Mouse (Mus musculus) neural tube, embryonic 13.5 days (tissue): ENCODE results near the gene Itpr1. TPM values are rescaled to one million over a fixed set of nuclear protein-coding genes. Genes with fewer than 3 reads are reported as not detected.

Experiments used
- ATAC-seq: fragments of 200-750 bp; cut with Nextera tagmentation; 2 replicates; pipeline ENCODE4 v1.8.0; 2017; ENCODE audit warnings: low read depth, mild to moderate bottlenecking, moderate TSS enrichment, moderate library complexity
- H3K27ac ChIP-seq: fragments of 300-500 bp; sonication (generic); replicated peaks from 2 replicates; pipeline ENCODE4 v1.5.1; 2015; ENCODE audit warnings: moderate library complexity, mild to moderate bottlenecking, inconsistent platforms
- H3K27me3 ChIP-seq: fragments of 300-500 bp; sonication (generic); 2 replicates; pipeline ENCODE4 v1.6.1; 2015; ENCODE audit warnings: mild to moderate bottlenecking, inconsistent platforms
- H3K36me3 ChIP-seq: fragments of 300-500 bp; sonication (generic); 2 replicates; pipeline ENCODE4 v1.6.1; 2015; ENCODE audit warnings: mild to moderate bottlenecking, inconsistent platforms
- H3K4me1 ChIP-seq: fragments of 300-500 bp; sonication (generic); replicated peaks from 2 replicates; pipeline ENCODE4 v1.6.1; 2015; ENCODE audit warnings: inconsistent platforms
- H3K4me2 ChIP-seq: fragments of 300-500 bp; sonication (generic); 2 replicates; pipeline ENCODE4 v1.6.1; 2015; ENCODE audit warnings: inconsistent platforms, mild to moderate bottlenecking, moderate library complexity
- H3K4me3 ChIP-seq: fragments of 300-500 bp; sonication (generic); 2 replicates; pipeline ENCODE4 v1.5.1; 2015; ENCODE audit warnings: mild to moderate bottlenecking, inconsistent platforms
- H3K9ac ChIP-seq: fragments of 300-500 bp; sonication (generic); 2 replicates; pipeline ENCODE4 v1.6.1; 2015; ENCODE audit warnings: moderate library complexity, mild to moderate bottlenecking, inconsistent platforms
- H3K9me3 ChIP-seq: fragments of 300-500 bp; sonication (generic); 2 replicates; pipeline ENCODE4 v1.6.1; 2016; ENCODE audit warnings: inconsistent platforms
- WGBS: fragments of 180-500 bp; shearing (Covaris S2); methylation state at CpG from one replicate; pipeline ENCODE4 v1.1.7; 2015; 5-methylcytosine and 5-hydroxymethylcytosine counted together
- polyA plus RNA-seq: library from polyadenylated mRNA; unstranded; fragments of >200 nt; fragmentation: Nextera tagmentation; extraction: Ambion mirVana; gene quantifications from 2 replicates; pipeline ENCODE4 v1.2.1, GENCODE M21; 2015

Itpr1 gene
- polyA plus RNA-seq, 1 experiment from 2014 or later, result 4.2 TPM

DNA sequence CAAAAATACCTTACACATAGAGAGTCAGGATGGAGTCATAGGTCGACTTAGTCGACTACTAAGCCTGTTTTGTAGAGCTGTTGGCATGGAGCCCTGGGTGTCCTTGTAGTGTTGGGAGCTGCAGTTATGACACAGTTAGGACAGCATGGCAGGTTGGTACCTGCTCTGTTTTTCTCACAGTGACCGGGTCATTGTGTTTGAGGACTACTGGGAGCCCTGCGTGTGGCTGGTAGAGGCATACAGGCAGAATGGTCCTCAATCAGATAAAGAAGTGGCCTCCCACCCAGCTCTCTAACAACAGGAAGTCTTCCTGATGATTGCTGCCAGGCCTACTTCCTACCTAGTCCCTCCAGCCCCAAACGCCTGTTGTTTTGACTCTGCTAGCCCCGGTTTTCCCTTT lies 20.2 kb downstream of the Itpr1 start:
- Histone ChIP-seq H3K27ac (no peak overlapping the region), H3K36me3 (no peaks in the 10 kb centered on the region), H3K4me3 (no peak overlapping the region), H3K4me1 (peaks cover 47% of the 10 kb centered on the region), H3K9ac (no peak overlapping the region), H3K9me3 (no peaks in the 10 kb centered on the region), H3K4me2 (no peak overlapping the region), H3K27me3 (no peaks in the 10 kb centered on the region)
- 0 out of 2 replicates have a peak, but pooled peaks have one; percentile 7 for ATAC-seq
- WGBS, result 46% methylated on average over 6 of the region's 6 CpGs

DNA sequence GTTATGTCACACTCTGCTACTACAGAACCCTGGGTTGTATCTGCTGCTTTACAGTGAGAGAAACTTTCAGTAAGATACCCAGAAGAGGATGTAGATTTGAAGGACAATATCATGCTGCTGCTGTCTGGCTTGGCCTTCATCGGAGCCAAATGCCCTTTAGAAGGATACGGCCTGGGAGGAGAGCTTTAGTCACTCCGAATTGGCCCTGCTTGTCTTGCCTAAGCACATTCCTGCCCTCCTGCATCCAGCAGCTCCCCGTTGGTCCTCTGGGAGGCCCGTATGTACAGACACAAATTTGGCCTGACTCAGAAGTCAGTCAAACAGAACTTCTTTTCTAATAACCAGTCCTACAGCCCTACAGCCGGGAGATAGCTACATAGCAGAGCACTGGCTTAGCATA lies 21.6 kb downstream of the Itpr1 start:
- no peak for ATAC-seq
- H3K4me2 ChIP-seq, result no peak overlapping the region
- no peak overlapping the region for H3K4me3 ChIP-seq
- H3K9me3 ChIP-seq, result no peaks in the 10 kb centered on the region
- no peak overlapping the region for H3K9ac ChIP-seq
- H3K4me1 ChIP-seq, result peaks cover 47% of the 10 kb centered on the region
- WGBS, result 76% methylated on average over 6 of the region's 6 CpGs
- no peaks in the 10 kb centered on the region for H3K36me3 ChIP-seq
- H3K27me3 ChIP-seq, result no peaks in the 10 kb centered on the region
- H3K27ac ChIP-seq, result no peak overlapping the region

DNA sequence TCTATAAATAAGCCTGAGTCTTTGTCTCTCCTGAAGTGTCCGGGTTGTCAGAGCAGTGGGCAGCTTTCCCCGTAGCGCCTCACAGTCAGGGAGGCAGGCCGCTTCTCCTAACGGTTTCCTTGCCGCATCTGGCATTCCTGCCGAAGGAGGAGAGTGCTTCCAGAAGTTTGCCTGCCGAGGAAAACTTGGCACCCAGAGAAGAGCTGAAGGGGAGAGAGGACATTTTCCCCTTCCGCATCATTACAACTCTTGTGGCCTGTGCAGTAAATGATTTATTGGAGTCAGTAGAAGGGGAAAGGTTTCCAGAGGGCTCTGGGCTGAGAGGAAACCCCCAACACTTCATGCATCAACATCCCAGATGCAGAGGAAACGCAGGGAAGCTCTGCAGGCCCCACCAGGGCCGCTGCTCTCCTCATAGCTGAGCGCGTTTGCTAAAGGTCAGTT lies 22.8 kb downstream of the Itpr1 start:
- H3K27me3 ChIP-seq, result no peaks in the 10 kb centered on the region
- no peaks in the 10 kb centered on the region for H3K9me3 ChIP-seq
- H3K36me3 ChIP-seq, result no peaks in the 10 kb centered on the region
- ATAC-seq, result no peak
- H3K4me3 ChIP-seq, result no peak overlapping the region
- peak overlapping the region; percentile 7; the same call in 1 of the 2 replicates for H3K27ac ChIP-seq
- H3K9ac ChIP-seq, result no peak overlapping the region
- 26% methylated on average over 13 of the region's 13 CpGs for WGBS
- 0 out of 2 replicates have a peak overlapping the region, but pooled peaks have one; percentile 1 for H3K4me2 ChIP-seq
- H3K4me1 ChIP-seq, result peaks cover 47% of the 10 kb centered on the region

DNA sequence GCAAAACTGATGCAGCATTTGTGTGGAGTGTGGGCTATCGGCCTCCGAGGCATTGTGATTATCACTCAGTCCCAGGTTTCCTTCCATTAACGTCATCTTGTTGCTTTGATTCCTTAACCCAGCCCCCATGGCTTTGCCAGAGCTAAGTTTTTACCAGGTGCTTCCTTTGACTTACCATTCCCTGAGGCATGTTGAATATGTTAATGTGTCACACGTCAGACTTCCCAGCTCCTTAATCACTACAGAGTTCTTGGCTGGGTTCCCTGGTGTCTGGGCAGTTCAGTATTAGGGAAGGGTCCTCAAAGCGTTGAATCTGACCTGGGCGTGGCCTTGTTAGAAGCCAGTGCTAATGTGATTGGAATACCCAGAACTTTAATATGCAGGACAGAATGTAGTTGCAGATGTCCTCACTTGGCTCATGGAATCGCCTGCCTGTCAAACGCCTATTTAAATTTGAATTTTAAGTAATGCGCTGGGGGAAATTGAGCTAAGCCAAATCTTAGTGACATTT lies 23.6 kb downstream of the Itpr1 start:
- no peaks in the 10 kb centered on the region for H3K27me3 ChIP-seq
- 50% methylated on average over 9 of the region's 9 CpGs for WGBS
- no peak overlapping the region for H3K4me2 ChIP-seq
- no peaks in the 10 kb centered on the region for H3K36me3 ChIP-seq
- H3K4me1 ChIP-seq, result peaks cover 44% of the 10 kb centered on the region
- H3K27ac ChIP-seq, result no peak overlapping the region
- no peak overlapping the region for H3K4me3 ChIP-seq
- H3K9ac ChIP-seq, result no peak overlapping the region
- no peaks in the 10 kb centered on the region for H3K9me3 ChIP-seq
- ATAC-seq, result no peak

DNA sequence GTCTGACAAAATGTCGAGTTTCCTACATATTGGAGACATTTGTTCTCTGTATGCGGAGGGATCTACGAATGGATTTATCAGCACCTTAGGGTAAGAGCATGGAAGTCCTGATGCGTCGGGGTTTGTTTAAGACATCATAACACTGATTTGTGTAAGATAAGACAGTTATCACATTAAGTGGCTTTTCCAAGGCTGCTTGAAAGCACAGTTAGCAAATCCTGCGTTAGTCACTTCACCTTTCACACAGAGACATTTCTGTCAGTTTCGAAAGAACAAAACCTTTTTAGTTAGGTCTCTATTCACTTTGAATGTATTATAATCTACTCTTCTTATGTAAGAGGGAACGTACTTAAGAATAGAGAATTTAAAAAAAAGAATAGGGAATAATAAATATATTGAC lies 24.1 kb downstream of the Itpr1 start:
- Histone ChIP-seq H3K9me3 (no peaks in the 10 kb centered on the region), H3K27me3 (no peaks in the 10 kb centered on the region), H3K9ac (no peak overlapping the region), H3K36me3 (no peaks in the 10 kb centered on the region), H3K4me1 (peaks cover 39% of the 10 kb centered on the region), H3K27ac (no peak overlapping the region), H3K4me3 (no peak overlapping the region), H3K4me2 (no peak overlapping the region)
- ATAC-seq, result no peak
- 88% methylated on average over 8 of the region's 8 CpGs for WGBS

DNA sequence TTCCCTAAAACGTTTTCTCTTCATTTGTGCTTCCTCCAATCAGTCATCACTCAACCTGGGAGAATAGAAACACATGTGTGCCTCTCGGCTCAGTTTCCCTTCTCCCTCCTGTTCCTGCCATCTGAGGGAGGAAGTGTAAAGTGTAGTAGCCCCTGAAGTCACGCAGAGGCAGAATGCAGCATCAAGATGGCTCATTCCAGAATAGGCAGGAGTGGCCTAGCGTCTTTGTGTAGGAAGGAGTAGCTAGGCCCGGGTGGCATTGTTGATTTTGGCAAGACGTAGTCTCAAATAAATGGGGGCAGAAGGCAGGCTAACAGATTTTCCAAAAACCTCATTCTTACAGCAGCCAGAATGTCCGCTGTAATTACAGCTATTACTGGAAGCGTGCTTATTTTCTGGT lies 24.7 kb downstream of the Itpr1 start:
- H3K27me3 ChIP-seq, result no peaks in the 10 kb centered on the region
- H3K9me3 ChIP-seq, result no peaks in the 10 kb centered on the region
- H3K4me3 ChIP-seq, result no peak overlapping the region
- H3K36me3 ChIP-seq, result no peaks in the 10 kb centered on the region
- 79% methylated on average over 8 of the region's 8 CpGs for WGBS
- no peak for ATAC-seq
- no peak overlapping the region for H3K27ac ChIP-seq
- no peak overlapping the region for H3K4me2 ChIP-seq
- H3K9ac ChIP-seq, result no peak overlapping the region
- peaks cover 33% of the 10 kb centered on the region for H3K4me1 ChIP-seq

DNA sequence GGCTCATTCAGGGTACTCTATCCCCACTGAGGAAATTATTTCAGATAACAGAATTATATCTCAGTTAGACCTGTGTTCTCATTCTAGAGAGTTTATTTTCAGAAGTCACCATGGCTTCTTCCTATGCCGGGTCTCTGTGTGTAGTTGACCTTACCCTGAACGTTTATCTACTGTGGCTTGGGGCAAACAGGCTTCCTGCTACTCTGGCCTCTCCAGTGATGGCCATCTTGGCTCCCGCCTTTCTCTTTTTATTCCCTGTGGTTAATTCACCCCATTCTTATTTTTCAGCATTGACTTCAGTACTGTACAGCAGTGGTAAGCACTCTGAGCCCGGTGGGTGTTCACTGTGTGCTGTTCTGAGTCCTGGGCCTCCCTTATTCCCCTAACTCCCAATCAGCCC lies 25.1 kb downstream of the Itpr1 start:
- no peak for ATAC-seq
- Histone ChIP-seq H3K27ac (no peak overlapping the region), H3K9ac (no peak overlapping the region), H3K9me3 (no peaks in the 10 kb centered on the region), H3K4me3 (no peak overlapping the region), H3K27me3 (no peaks in the 10 kb centered on the region), H3K4me2 (no peak overlapping the region), H3K36me3 (no peaks in the 10 kb centered on the region), H3K4me1 (peaks cover 31% of the 10 kb centered on the region)
- 86% methylated on average over 4 of the region's 4 CpGs for WGBS

DNA sequence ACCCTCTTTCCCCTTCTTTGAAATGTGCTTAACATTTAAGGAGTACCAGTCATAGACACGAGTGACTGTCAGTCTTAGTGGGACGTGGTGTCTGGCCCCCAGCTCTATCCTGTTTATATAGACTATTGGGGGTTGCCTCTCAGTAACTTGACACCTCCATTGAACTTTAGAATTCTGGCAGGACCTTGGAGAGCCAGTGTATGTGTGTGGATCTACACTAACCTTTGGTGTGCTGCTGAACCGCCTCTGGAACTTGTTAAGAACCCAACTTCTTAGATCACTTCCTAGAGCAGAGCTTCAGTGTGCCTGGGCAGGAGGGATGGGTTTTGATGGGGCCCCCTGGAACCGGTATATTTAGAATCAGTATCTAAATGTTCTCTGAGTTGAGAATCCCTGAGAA lies 26.2 kb downstream of the Itpr1 start:
- H3K4me1 ChIP-seq, result peaks cover 29% of the 10 kb centered on the region
- 63% methylated on average over 4 of the region's 4 CpGs for WGBS

DNA sequence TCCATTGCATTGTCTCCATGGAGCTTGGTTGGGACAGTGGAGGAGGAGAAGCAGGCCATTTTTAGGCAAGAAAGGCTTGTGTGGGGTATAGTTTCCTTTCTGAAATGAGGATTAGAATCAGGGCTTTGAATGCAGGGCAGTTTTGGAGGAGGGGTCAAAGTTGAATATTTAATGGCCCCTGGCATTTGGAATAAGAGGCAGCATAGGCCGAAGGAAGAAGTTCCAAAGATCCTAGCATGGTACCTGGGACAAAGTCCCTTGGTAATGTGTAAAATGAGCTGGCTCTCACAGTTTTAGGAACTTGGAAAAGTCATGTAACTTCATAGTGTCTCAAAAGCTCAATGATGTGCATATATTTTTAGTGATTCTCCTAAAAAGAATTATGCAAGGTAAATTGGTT lies 27.1 kb downstream of the Itpr1 start:
- Histone ChIP-seq H3K4me2 (no peak overlapping the region), H3K36me3 (no peaks in the 10 kb centered on the region), H3K9ac (no peak overlapping the region), H3K27me3 (no peaks in the 10 kb centered on the region), H3K4me1 (peaks cover 29% of the 10 kb centered on the region), H3K27ac (no peak overlapping the region), H3K4me3 (no peak overlapping the region), H3K9me3 (no peaks in the 10 kb centered on the region)
- 100% methylated on average over 1 of the region's 1 CpGs for WGBS
- ATAC-seq, result no peak

More for the DNA sequence above, 26.2 kb downstream of the Itpr1 start:
- H3K4me3 ChIP-seq, result no peak overlapping the region
- H3K9me3 ChIP-seq, result no peaks in the 10 kb centered on the region
- no peak overlapping the region for H3K9ac ChIP-seq
- no peaks in the 10 kb centered on the region for H3K27me3 ChIP-seq
- no peak overlapping the region for H3K4me2 ChIP-seq
- no peak for ATAC-seq
- no peak overlapping the region for H3K27ac ChIP-seq
- no peaks in the 10 kb centered on the region for H3K36me3 ChIP-seq

DNA sequence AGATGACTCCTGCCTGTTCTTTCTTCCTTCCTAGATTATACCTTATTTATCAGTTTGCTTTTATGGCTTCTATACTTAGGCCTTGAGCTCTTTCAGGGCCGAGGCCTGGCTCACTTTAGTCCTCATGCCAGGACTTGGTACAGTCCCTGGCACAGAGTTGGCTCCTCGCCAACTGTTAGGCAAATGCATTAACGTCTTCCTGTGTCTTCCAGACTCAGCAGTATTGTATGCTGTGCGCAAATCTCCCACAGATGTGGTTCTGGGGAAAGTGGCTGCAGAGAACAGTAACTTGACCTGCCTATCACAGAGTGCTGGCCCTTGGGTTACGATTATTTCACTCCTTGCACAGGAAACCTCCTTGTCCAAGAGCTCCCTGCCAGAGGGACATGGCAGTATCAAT lies 27.9 kb downstream of the Itpr1 start:
- H3K4me3 ChIP-seq, result no peak overlapping the region
- H3K27me3 ChIP-seq, result no peaks in the 10 kb centered on the region
- peaks cover 25% of the 10 kb centered on the region for H3K4me1 ChIP-seq
- no peaks in the 10 kb centered on the region for H3K9me3 ChIP-seq
- 60% methylated on average over 5 of the region's 5 CpGs for WGBS
- no peak overlapping the region for H3K27ac ChIP-seq
- H3K9ac ChIP-seq, result no peak overlapping the region
- no peak for ATAC-seq
- no peaks in the 10 kb centered on the region for H3K36me3 ChIP-seq
- H3K4me2 ChIP-seq, result no peak overlapping the region

DNA sequence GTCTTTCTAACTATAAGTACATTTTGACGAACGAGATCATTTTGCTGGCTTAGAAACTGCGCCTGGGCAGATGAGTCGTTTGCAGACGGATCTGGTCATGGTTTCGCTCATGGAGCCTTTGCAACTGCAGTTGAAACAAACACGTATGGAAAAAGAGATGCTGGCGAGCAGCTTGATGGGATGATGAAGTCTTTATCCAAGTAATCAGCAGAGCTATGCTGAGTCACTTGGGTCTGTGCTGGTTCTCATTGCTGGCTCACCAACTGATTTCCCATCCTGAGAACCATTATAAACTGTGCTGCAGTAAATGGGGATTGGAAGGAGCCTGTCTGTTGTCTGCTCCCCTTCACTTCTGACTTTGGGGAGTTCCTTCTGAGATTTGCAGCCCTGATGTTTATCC lies 31.7 kb downstream of the Itpr1 start:
- no peak overlapping the region for H3K4me3 ChIP-seq
- H3K4me1 ChIP-seq, result peaks cover 22% of the 10 kb centered on the region
- WGBS, result 94% methylated on average over 8 of the region's 8 CpGs
- no peaks in the 10 kb centered on the region for H3K27me3 ChIP-seq
- no peak overlapping the region for H3K9ac ChIP-seq
- H3K36me3 ChIP-seq, result no peaks in the 10 kb centered on the region
- no peak for ATAC-seq
- no peaks in the 10 kb centered on the region for H3K9me3 ChIP-seq
- H3K27ac ChIP-seq, result no peak overlapping the region
- no peak overlapping the region for H3K4me2 ChIP-seq

DNA sequence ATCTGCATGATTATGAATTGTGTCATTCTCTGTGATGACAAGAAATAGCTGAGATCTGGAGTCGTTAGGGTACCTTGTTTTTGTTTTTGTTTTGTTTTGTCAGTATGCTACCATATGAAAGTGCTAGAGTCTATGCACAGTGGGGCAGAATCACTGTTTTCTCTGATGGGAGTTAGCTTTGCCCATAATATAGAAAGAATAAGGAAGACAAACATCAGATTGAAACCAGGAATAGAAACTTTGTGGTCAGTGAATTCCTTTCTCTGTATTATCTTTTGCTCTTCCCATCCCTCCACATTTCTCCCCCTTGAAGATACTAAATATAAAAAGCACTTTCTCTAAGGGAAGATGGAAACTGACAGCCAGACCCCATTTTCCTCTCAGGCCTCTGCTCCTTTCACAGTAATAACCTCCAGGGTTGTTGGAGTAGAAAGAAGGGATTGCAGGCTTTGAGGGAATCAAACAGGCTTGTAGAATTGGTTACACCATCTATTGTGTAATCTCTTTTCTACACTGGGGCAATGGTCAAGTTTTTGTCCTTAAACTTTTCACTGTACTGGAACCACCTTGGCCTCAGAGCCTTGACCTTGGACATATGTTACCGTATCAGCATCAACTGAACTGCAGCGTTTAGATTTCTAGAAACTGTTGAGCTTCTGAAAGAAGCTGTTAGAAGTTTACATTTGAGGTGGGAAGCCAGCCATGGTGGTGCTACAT lies 33.6 kb downstream of the Itpr1 start:
- Histone ChIP-seq H3K27me3 (no peaks in the 10 kb centered on the region), H3K4me1 (peaks cover 24% of the 10 kb centered on the region), H3K4me3 (no peak overlapping the region), H3K36me3 (no peaks in the 10 kb centered on the region), H3K9ac (no peak overlapping the region), H3K27ac (no peak overlapping the region), H3K4me2 (no peak overlapping the region), H3K9me3 (no peaks in the 10 kb centered on the region)
- WGBS, result 84% methylated on average over 3 of the region's 3 CpGs
- no peak for ATAC-seq

DNA sequence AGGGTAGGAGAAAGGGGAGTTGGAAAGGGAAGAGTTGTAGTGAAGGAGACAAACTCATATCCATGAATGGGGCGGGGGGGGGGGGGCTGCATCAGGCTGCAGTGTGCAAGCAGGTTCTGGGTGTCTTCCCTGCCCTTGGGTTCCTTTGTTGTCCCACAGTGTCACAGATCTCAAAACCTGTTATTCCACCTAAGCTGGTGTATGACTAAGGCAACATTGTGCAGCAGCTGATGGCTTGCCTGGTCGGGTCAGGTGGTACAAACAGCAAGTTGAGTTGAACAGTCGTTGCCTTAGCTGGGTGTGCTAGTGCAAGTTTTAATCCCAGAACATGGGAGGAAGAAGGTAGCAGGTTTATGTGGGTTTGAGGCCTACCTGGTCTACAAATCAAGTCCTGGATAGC lies 34.3 kb downstream of the Itpr1 start:
- Histone ChIP-seq H3K4me2 (no peak overlapping the region), H3K4me3 (no peak overlapping the region), H3K9me3 (no peaks in the 10 kb centered on the region), H3K27me3 (no peaks in the 10 kb centered on the region), H3K36me3 (no peaks in the 10 kb centered on the region), H3K4me1 (peaks cover 24% of the 10 kb centered on the region), H3K9ac (no peak overlapping the region), H3K27ac (no peak overlapping the region)
- 75% methylated on average over 3 of the region's 3 CpGs for WGBS
- ATAC-seq, result no peak
